Mouse (Mus musculus): ENCODE measurements at regions not wholly inside any gene's neighbourhood (a gene's known extent, or its start where the extent isn't known, plus 50 kb on each side); places are given as distances from the start of the nearest gene placed in this dataset.

DNA sequence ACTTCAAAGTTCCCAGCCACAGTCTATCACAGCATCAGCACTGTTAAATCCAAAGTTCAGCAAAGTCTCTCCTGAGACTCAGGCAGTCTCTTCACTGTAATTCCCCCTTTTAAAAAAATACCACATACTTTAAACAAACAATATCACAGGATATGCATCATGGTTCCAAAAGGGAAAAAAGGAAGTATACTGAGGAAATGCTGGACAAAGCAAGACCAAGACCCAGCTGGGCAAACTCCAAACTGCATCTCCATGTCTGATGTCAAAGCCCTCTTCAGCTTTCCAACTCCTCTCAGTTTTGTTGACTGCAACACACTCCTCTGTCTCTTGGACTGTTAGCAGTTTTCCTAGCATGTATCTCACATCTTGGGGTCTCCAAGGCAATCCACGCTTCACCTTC, 165.5 kb downstream of the B3gnt2 start:
- 95% methylated on average over 1 of the region's 1 CpGs for WGBS
- Histone ChIP-seq H3K4me1 (ENCODE audit: control insufficient read depth, insufficient read depth, insufficient read length, low read length) (no peaks in the 10 kb centered on the region), H3K4me3 (ENCODE audit: low read depth, low read length) (no peak overlapping the region), H3K27me3 (ENCODE audit: control insufficient read depth, insufficient read depth, low read length) (no peaks in the 10 kb centered on the region), H3K27ac (ENCODE audit: insufficient read depth, low read depth, low read length) (no peak overlapping the region), H3K36me3 (ENCODE audit: control insufficient read depth, insufficient read depth, low read length) (no peaks in the 10 kb centered on the region)
- TF ChIP-seq POLR2A (IDR thresholded peaks at IDR 0.05; ENCODE audit: low read depth, low read length) = no peak
- TF ChIP-seq CTCF (IDR thresholded peaks at IDR 0.05; ENCODE audit: extremely low read depth, insufficient read length, insufficient replicate concordance, low read depth, low read length) = no peak

GRCm38 (mm10) chr11:22698057-22698941, 162.5 kb downstream of the B3gnt2 start:
- Histone ChIP-seq H3K4me3 (ENCODE audit: low read depth, low read length) (no peak overlapping the region), H3K27me3 (ENCODE audit: control insufficient read depth, insufficient read depth, low read length) (no peaks in the 10 kb centered on the region), H3K27ac (ENCODE audit: insufficient read depth, low read depth, low read length) (peak overlapping the region; percentile 3; the same call in 1 of the 2 replicates), H3K36me3 (ENCODE audit: control insufficient read depth, insufficient read depth, low read length) (no peaks in the 10 kb centered on the region), H3K4me1 (ENCODE audit: control insufficient read depth, insufficient read depth, insufficient read length, low read length) (no peaks in the 10 kb centered on the region)
- WGBS = 73% methylated on average over 5 of the region's 5 CpGs
- no peak for TF ChIP-seq POLR2A (IDR thresholded peaks at IDR 0.05; ENCODE audit: low read depth, low read length)
- no peak for TF ChIP-seq CTCF (IDR thresholded peaks at IDR 0.05; ENCODE audit: extremely low read depth, insufficient read length, insufficient replicate concordance, low read depth, low read length)

DNA sequence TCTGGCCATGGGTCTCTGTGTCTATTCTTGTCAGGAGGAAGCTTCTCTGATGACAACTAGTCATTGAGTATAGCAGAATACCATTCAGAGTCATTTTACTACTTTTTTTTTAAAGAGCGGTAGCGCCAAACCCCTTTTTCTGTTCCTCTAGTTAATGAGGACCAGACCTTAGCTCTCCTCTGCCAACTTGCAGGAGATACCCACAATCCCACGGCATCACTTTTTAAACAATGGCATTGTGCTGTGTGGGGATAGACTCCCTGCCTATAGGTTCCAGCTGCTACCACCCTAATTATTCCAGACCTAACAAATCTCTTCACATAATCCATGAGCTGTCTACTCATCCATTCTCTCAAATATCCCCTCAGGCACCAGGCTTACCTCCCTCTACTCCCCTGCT, 154.7 kb downstream of the B3gnt2 start:
- WGBS = 85% methylated on average over 3 of the region's 3 CpGs
- H3K36me3 ChIP-seq (ENCODE audit: control insufficient read depth, insufficient read depth, low read length) = no peaks in the 10 kb centered on the region

More for the DNA sequence above, 154.7 kb downstream of the B3gnt2 start:
- H3K4me1 ChIP-seq (ENCODE audit: control insufficient read depth, insufficient read depth, insufficient read length, low read length) = no peaks in the 10 kb centered on the region
- no peaks in the 10 kb centered on the region for H3K27me3 ChIP-seq (ENCODE audit: control insufficient read depth, insufficient read depth, low read length)
- no peak overlapping the region for H3K4me3 ChIP-seq (ENCODE audit: low read depth, low read length)
- TF ChIP-seq CTCF (IDR thresholded peaks at IDR 0.05; ENCODE audit: extremely low read depth, insufficient read length, insufficient replicate concordance, low read depth, low read length) (no peak), POLR2A (IDR thresholded peaks at IDR 0.05; ENCODE audit: low read depth, low read length) (no peak)
- H3K27ac ChIP-seq (ENCODE audit: insufficient read depth, low read depth, low read length) = no peak overlapping the region
